Mouse (Mus musculus) megakaryocyte, embryonic 14.5 days (primary cell): ENCODE results near the gene Tnc.

Experiments used
- FLI1 ChIP-seq: IDR thresholded peaks from 2 replicates; pipeline ENCODE4 v1.6.1; 2012; ENCODE audit warnings: low read length, inconsistent platforms, mixed read lengths
- GATA1 ChIP-seq: IDR thresholded peaks from 3 replicates; pipeline ENCODE4 v1.6.1; 2012; ENCODE audit warnings: mixed read lengths, low read length, inconsistent platforms, borderline replicate concordance

- TF ChIP-seq GATA1 (no peak), FLI1 (no peak)
Measured at GRCm38 (mm10) chr4:64092857-64093256, 46.0 kb upstream of the Tnc start.
